Mouse (Mus musculus) gastrocnemius, adult 2 months (tissue): ENCODE measurements around the gene Cd3d. TPM values are rescaled to one million over a fixed set of nuclear protein-coding genes. Genes with fewer than 3 reads are reported as not detected.

Source experiments
- DNase-seq: peaks from one replicate; pipeline ENCODE4 v3.0.0; 2022
- H3K27ac ChIP-seq: fragments of 200-600 bp; 2 replicates; pipeline ENCODE4 v1.8.1; 2022; ENCODE audit warnings: mild to moderate bottlenecking
- H3K4me3 ChIP-seq: fragments of 200-600 bp; 2 replicates; pipeline ENCODE4 v1.8.1; 2022; ENCODE audit warnings: mild to moderate bottlenecking, moderate library complexity
- CTCF ChIP-seq: fragments of 200-600 bp; IDR thresholded peaks from 2 replicates; pipeline ENCODE4 v1.8.1; 2022; ENCODE audit warnings: antibody characterized with exemption, mild to moderate bottlenecking, moderate library complexity
- intact Hi-C: fragments of 180-260 bp; cut with DNase I; formaldehyde crosslinking; loops from one replicate; pipeline ENCODE4 v1.15.1; 2025
- total RNA-seq, 2 experiments: library from RNA; stranded (reverse); gene quantifications; 2 replicates each; pipeline ENCODE4 v1.2.3; 2021

The Cd3d gene
- total RNA-seq, 2 experiments from 2014 or later = not detected

- no peak overlapping the region for H3K27ac ChIP-seq
- no peak for DNase-seq
- intact Hi-C loops = loop anchor here (2.0 to 5.0 kb wide), 2 partner anchors 108 to 123 kb away; no protein-coding TSS in a partner anchor
- H3K4me3 ChIP-seq = no peak overlapping the region
- no peak for TF ChIP-seq CTCF
Measured at GRCm38 (mm10) chr9:45024187-45024586, 42.6 kb downstream of the Cd3d start.

GRCm38 (mm10) chr9:45027376-45027775 is 45.8 kb downstream of the Cd3d start:
- Histone ChIP-seq H3K27ac (no peak overlapping the region), H3K4me3 (no peak overlapping the region)
- no peak for TF ChIP-seq CTCF
- intact Hi-C loops = no loop called here
- DNase-seq = no peak

- intact Hi-C loops = no loop called here
- no peak for DNase-seq
- no peak overlapping the region for H3K4me3 ChIP-seq
- TF ChIP-seq CTCF = no peak
- no peak overlapping the region for H3K27ac ChIP-seq
Measured at GRCm38 (mm10) chr9:45030341-45030740, 48.8 kb downstream of the Cd3d start.

GRCm38 (mm10) chr9:45032261-45032660 is 50.7 kb downstream of the Cd3d start:
- Histone ChIP-seq H3K27ac (no peak overlapping the region), H3K4me3 (no peak overlapping the region)
- no peak for TF ChIP-seq CTCF
- intact Hi-C loops = no loop called here
- DNase-seq = no peak

DNA sequence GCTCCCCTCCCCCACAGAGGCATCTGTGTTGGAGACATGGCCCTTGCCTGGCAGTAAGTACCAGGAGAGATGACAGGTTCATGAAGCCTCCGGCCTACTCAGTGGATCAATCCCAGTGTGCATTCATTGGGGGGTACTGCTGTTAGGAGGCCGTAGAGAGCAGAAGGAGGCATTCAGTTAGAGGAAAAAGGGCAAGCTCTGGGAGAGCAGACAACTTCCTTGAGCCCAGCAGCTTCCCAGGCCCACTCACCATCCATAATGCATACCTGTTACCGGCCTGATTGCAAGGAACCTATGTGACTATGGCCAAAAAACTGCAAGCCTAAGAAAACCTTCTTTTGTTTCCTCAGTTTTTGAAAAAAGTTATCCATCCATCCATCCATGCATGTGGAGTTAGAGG is 52.9 kb downstream of the Cd3d start:
- H3K4me3 ChIP-seq = no peak overlapping the region
- intact Hi-C loops = no loop called here
- no peak for DNase-seq
- TF ChIP-seq CTCF = no peak
- H3K27ac ChIP-seq = no peak overlapping the region

Other genes with a start within 250 kb of the Cd3d start
- gene Phldb1, start 246.6 kb upstream of the Cd3d start, total RNA-seq = 10 to 100 TPM; 29.3 to 32.1 TPM
- gene Arcn1, start 213.9 kb upstream of the Cd3d start, total RNA-seq = 10 to 100 TPM; 83.0 to 85.3 TPM
- 10 to 100 TPM; 27.4 to 28.4 TPM for gene Ift46, start 213.9 kb upstream of the Cd3d start, total RNA-seq
- 1 to 10 TPM; 4.2 to 7.9 TPM for gene Tmem25, start 182.5 kb upstream of the Cd3d start, total RNA-seq
- gene Ttc36, start 178.7 kb upstream of the Cd3d start, total RNA-seq = under 1 TPM; 0.25 to 0.41 TPM
- gene Kmt2a, start 100.5 kb upstream of the Cd3d start, total RNA-seq = 10 to 100 TPM; 21.5 to 21.7 TPM
- 100 to 1,000 TPM; 668 to 937 TPM for gene Atp5l, start 61.0 kb upstream of the Cd3d start, total RNA-seq
- 10 to 100 TPM; 40.7 to 48.2 TPM for gene Ube4a, start 16.2 kb upstream of the Cd3d start, total RNA-seq
- gene Cd3g, start 1.4 kb upstream of the Cd3d start, total RNA-seq = not detected
- not detected for gene Cd3e, start 27.8 kb downstream of the Cd3d start, total RNA-seq
- gene Mpzl2, start 58.0 kb downstream of the Cd3d start, total RNA-seq = under 1 TPM; 0.31 TPM
- gene Mpzl3, start 73.4 kb downstream of the Cd3d start, total RNA-seq = 1 to 10 TPM; 1.7 to 2.0 TPM
- under 1 TPM; 0.64 to 0.66 TPM for gene Jaml, start 97.4 kb downstream of the Cd3d start, total RNA-seq
- gene Scn2b, start 136.0 kb downstream of the Cd3d start, total RNA-seq = 1 to 10 TPM; 1.9 to 2.0 TPM
- 100 to 1,000 TPM; 201 to 246 TPM for gene Scn4b, start 156.6 kb downstream of the Cd3d start, total RNA-seq
- gene BC049352, start 200.2 kb downstream of the Cd3d start, total RNA-seq = 1 to 10 TPM in 1 of 2 experiments, under 1 TPM in 1; 0.92 to 2.8 TPM
- gene Tmprss4, start 222.3 kb downstream of the Cd3d start, total RNA-seq = not detected